Mouse (Mus musculus) liver, adult 2 months (tissue): ENCODE measurements around the gene Zbp1.

Experiments used
- CTCF ChIP-seq: fragments of 200-500 bp; IDR thresholded peaks from 2 replicates; pipeline ENCODE4 v1.5.1; 2011; ENCODE audit warnings: low read depth, low read length, control low read depth
- POLR2A ChIP-seq: fragments of 200-500 bp; IDR thresholded peaks from 2 replicates; pipeline ENCODE4 v1.6.1; 2011; ENCODE audit warnings: low read length, control low read depth; ENCODE audit not compliant: insufficient read depth; ENCODE audit errors: extremely low read depth

DNA sequence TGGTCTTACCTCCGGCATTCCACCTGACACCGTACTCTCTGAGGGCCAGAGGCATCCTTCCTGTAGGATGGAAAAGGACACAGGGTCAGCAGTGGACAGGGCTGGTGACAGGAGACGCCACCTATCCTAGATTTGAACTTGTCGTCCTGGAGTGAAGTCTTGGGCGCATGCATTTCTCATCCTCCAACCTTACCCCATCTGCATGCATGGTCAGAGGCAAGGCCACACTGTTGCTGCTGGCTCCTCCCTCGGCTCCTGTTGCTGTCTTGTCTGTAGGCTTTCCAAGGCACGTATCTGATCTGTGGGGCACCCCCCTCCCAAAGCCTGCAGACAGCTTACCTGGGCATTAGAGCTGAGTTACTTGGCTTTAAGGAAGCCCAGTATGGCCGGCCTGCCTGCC is 9.8 kb upstream of the Zbp1 start:
- TF ChIP-seq POLR2A (no peak), CTCF (no peak)
